In genomic region chr1:192799165-192799991, GRCm38 (mm10) we compare ENCODE assay signal across 8 mouse cellular contexts. TPM values are rescaled to one million over a fixed set of nuclear protein-coding genes. Genes with fewer than 3 reads are reported as not detected.
DNase-seq lines count a peak whose midpoint lies in the region; ATAC-seq lines count a peak whose summit lies in the region.

No protein-coding gene starts in this region.

- H3K4me2 ChIP-seq in kidney, embryonic 14.5 days (replicated peaks; ENCODE audit: low read depth, low read length): no peak overlapping the region
- no peak overlapping the region for H3K4me2 ChIP-seq in midbrain, embryonic 16.5 days (ENCODE audit: low read length)

- no peak overlapping the region for H3K4me3 ChIP-seq in kidney, embryonic 14.5 days (ENCODE audit: low read length)
- H3K4me3 ChIP-seq in midbrain, embryonic 16.5 days (ENCODE audit: low read depth, low read length): no peak overlapping the region

- no peak for DNase-seq in kidney, postnatal 10 days
- DNase-seq in embryo, embryonic 10 days (ENCODE audit: low spot score): peak; percentile 73
- DNase-seq in gastrocnemius, postnatal 36 days: peak; percentile 31 to 44
- no peak for DNase-seq in left cerebral cortex, postnatal 25 days (ENCODE audit: low spot score in 2 of 2)
- no peak for DNase-seq in cerebellum, adult 18-20 months

- peak overlapping the region; percentile 86 for H3K27ac ChIP-seq in kidney, embryonic 14.5 days (ENCODE audit: low read depth, low read length)
- no peak overlapping the region; the same call in 1 of the 2 replicates for H3K27ac ChIP-seq in midbrain, embryonic 16.5 days (ENCODE audit: low read length)

- intact Hi-C loops in gastrocnemius, postnatal 36 days (cut with DNase I): no loop called here
- intact Hi-C loops in left cerebral cortex, postnatal 25 days (cut with DNase I): no loop called here

- H3K4me1 ChIP-seq in kidney, embryonic 14.5 days (ENCODE audit: control insufficient read depth, insufficient read depth, low read length): peaks cover 34% of the 10 kb centered on the region
- H3K4me1 ChIP-seq in midbrain, embryonic 16.5 days (ENCODE audit: control insufficient read depth, insufficient read depth, low read length): peaks cover 16% of the 10 kb centered on the region

- no peaks in the 10 kb centered on the region for H3K27me3 ChIP-seq in kidney, embryonic 14.5 days (ENCODE audit: control insufficient read depth, insufficient read depth, low read length)
- no peaks in the 10 kb centered on the region for H3K27me3 ChIP-seq in midbrain, embryonic 16.5 days (ENCODE audit: control insufficient read depth, insufficient read depth, low read depth, low read length)

- no peaks in the 10 kb centered on the region for H3K36me3 ChIP-seq in kidney, embryonic 14.5 days (ENCODE audit: control insufficient read depth, insufficient read depth, low read length)
- no peaks in the 10 kb centered on the region for H3K36me3 ChIP-seq in midbrain, embryonic 16.5 days (ENCODE audit: control insufficient read depth, insufficient read depth, low read length)

- ATAC-seq in kidney, embryonic 14.5 days (ENCODE audit: low FRiP score, low TSS enrichment): peak; percentile 17; the same call in 1 of the 2 replicates
- peak; percentile 54; the same call in 1 of the 2 replicates for ATAC-seq in midbrain, embryonic 16.5 days
- ATAC-seq in monocyte, adult 5-6 weeks (replicated peaks; ENCODE audit: insufficient number of reproducible peaks, low FRiP score, low TSS enrichment, poor library complexity, severe bottlenecking): no peak

- 33% methylated on average over 10 of the region's 10 CpGs for WGBS in kidney, embryonic 14.5 days
- 24% methylated on average over 10 of the region's 10 CpGs for WGBS in midbrain, embryonic 16.5 days

- no peak overlapping the region for H3K9ac ChIP-seq in kidney, embryonic 14.5 days (ENCODE audit: low read depth, low read length)
- H3K9ac ChIP-seq in midbrain, embryonic 16.5 days (ENCODE audit: low read depth, low read length): no peak overlapping the region

- no peaks in the 10 kb centered on the region for H3K9me3 ChIP-seq in kidney, embryonic 14.5 days (ENCODE audit: control insufficient read depth, low read length)
- H3K9me3 ChIP-seq in midbrain, embryonic 16.5 days (replicated peaks; ENCODE audit: control insufficient read depth, low read length, poor library complexity, severe bottlenecking): no peaks in the 10 kb centered on the region

RNA-seq across cellular contexts. Expression of gene Hhat, which starts 28.4 kb away (rescaled TPM):
- 11.4 and 16.5 TPM in 2 replicates for polyA plus RNA-seq in kidney, embryonic 14.5 days (2014; fragmentation: Nextera tagmentation; extraction: Ambion mirVana)
- under 1 TPM; 0.48 to 0.54 TPM for total RNA-seq in gastrocnemius, postnatal 36 days (2021)
- 3.3 and 3.4 TPM in 2 replicates for polyA plus RNA-seq in midbrain, embryonic 16.5 days (2015; fragmentation: Nextera tagmentation; extraction: Ambion mirVana)
- 1 to 10 TPM; 1.2 to 2.2 TPM for total RNA-seq in left cerebral cortex, postnatal 25 days (2021)
- 0.85 to 3.6 TPM (median 1.7 TPM) in 3 replicates for total RNA-seq in monocyte, adult 5-6 weeks (2017)

RNA-seq across cellular contexts. Expression of gene Sertad4, which starts 56.2 kb away (rescaled TPM):
- 15.7 and 23.9 TPM in 2 replicates for polyA plus RNA-seq in kidney, embryonic 14.5 days (2014; fragmentation: Nextera tagmentation; extraction: Ambion mirVana)
- total RNA-seq in gastrocnemius, postnatal 36 days (2021): 1 to 10 TPM; 3.4 to 3.7 TPM
- polyA plus RNA-seq in midbrain, embryonic 16.5 days (2015; fragmentation: Nextera tagmentation; extraction: Ambion mirVana): 26.3 and 27.6 TPM in 2 replicates
- total RNA-seq in left cerebral cortex, postnatal 25 days (2021): 10 to 100 TPM; 14.4 to 17.9 TPM
- total RNA-seq in monocyte, adult 5-6 weeks (2017): not detected in 3 replicates

Comparison
In these comparisons a context has a peak if more than half of its experiments do, and no peak if none do; other contexts are left out.
1. DNase-seq: peak in embryo, embryonic 10 days (single experiment) and gastrocnemius, postnatal 36 days (2 of 2); none in kidney, postnatal 10 days (single experiment), left cerebral cortex, postnatal 25 days (0 of 2) and cerebellum, adult 18-20 months (0 of 2).